Mouse (Mus musculus) urinary bladder, postnatal 25 days (tissue): Measurements from ENCODE around the gene Trabd2b.

Source experiments
- DNase-seq: peaks from one replicate; pipeline ENCODE4 v3.0.0; 2022; ENCODE audit warnings: low spot score

Gene Trabd2b

GRCm38 (mm10) chr4:114406355-114407101 is at the start of gene Trabd2b:
Gene Trabd2b (plus strand): TSS chr4:114406724.
- no peak for DNase-seq

- DNase-seq = no peak
These were observed 49.1 kb upstream of the Trabd2b start for GRCm38 (mm10) chr4:114357420-114357819.

- no peak for DNase-seq
These were observed 47.6 kb upstream of the Trabd2b start for GRCm38 (mm10) chr4:114358874-114359273.

GRCm38 (mm10) chr4:114359818-114360217 is 46.7 kb upstream of the Trabd2b start:
- DNase-seq = no peak

- DNase-seq = no peak
These were observed 45.2 kb upstream of the Trabd2b start for GRCm38 (mm10) chr4:114361336-114361735.

- DNase-seq = no peak
These were observed 41.5 kb upstream of the Trabd2b start for GRCm38 (mm10) chr4:114365000-114365399.

- DNase-seq = no peak
These were observed 40.9 kb upstream of the Trabd2b start for GRCm38 (mm10) chr4:114365595-114365994.

- no peak for DNase-seq
These were observed 39.5 kb upstream of the Trabd2b start for GRCm38 (mm10) chr4:114367005-114367404.

GRCm38 (mm10) chr4:114367840-114368239 is 38.7 kb upstream of the Trabd2b start:
- DNase-seq = no peak

GRCm38 (mm10) chr4:114369591-114369990 is 36.9 kb upstream of the Trabd2b start:
- no peak for DNase-seq

GRCm38 (mm10) chr4:114370935-114371715 is 35.4 kb upstream of the Trabd2b start:
- no peak for DNase-seq

- no peak for DNase-seq
These were observed 33.8 kb upstream of the Trabd2b start for GRCm38 (mm10) chr4:114372699-114373098.

- no peak for DNase-seq
These were observed 32.2 kb upstream of the Trabd2b start for GRCm38 (mm10) chr4:114374330-114374729.

GRCm38 (mm10) chr4:114377531-114377930 is 29.0 kb upstream of the Trabd2b start:
- DNase-seq = no peak

GRCm38 (mm10) chr4:114378512-114378911 is 28.0 kb upstream of the Trabd2b start:
- DNase-seq = no peak

GRCm38 (mm10) chr4:114379416-114379956 is 27.0 kb upstream of the Trabd2b start:
- DNase-seq = no peak

- DNase-seq = no peak
These were observed 23.9 kb upstream of the Trabd2b start for GRCm38 (mm10) chr4:114382627-114383026.

- DNase-seq = no peak
These were observed 21.3 kb upstream of the Trabd2b start for GRCm38 (mm10) chr4:114385236-114385635.

GRCm38 (mm10) chr4:114386395-114386811 is 20.1 kb upstream of the Trabd2b start:
- DNase-seq = no peak

- no peak for DNase-seq
These were observed 18.9 kb upstream of the Trabd2b start for GRCm38 (mm10) chr4:114387527-114388135.

- DNase-seq = no peak
These were observed 18.2 kb upstream of the Trabd2b start for GRCm38 (mm10) chr4:114388306-114388705.

GRCm38 (mm10) chr4:114389653-114390052 is 16.9 kb upstream of the Trabd2b start:
- DNase-seq = no peak

- no peak for DNase-seq
These were observed 8.9 kb upstream of the Trabd2b start for GRCm38 (mm10) chr4:114397625-114398024.
